Mouse (Mus musculus) ES-Bruce4 (cell line): ENCODE data around the gene Ccdc141. TPM values are rescaled to one million over a fixed set of nuclear protein-coding genes. Genes with fewer than 3 reads are reported as not detected.

Source experiments
- H3K27ac ChIP-seq: 2 replicates; pipeline ENCODE4 v1.5.1; 2012; ENCODE audit warnings: low read length, inconsistent platforms; ENCODE audit not compliant: insufficient read depth
- H3K27me3 ChIP-seq: 2 replicates; pipeline ENCODE4 v1.6.1; 2012; ENCODE audit warnings: mild to moderate bottlenecking, low read length, inconsistent platforms; ENCODE audit not compliant: control insufficient read depth, poor library complexity, insufficient read depth, severe bottlenecking
- H3K36me3 ChIP-seq: 2 replicates; pipeline ENCODE4 v1.6.1; 2012; ENCODE audit warnings: inconsistent platforms, mild to moderate bottlenecking, low read length, moderate library complexity; ENCODE audit not compliant: control insufficient read depth, poor library complexity, insufficient read depth, severe bottlenecking
- H3K4me1 ChIP-seq: one replicate; pipeline ENCODE4 v1.8.1; 2011; ENCODE audit warnings: low read length; ENCODE audit not compliant: control insufficient read depth, insufficient read depth
- H3K4me3 ChIP-seq: 2 replicates; pipeline ENCODE4 v1.5.1; 2011; ENCODE audit warnings: low read depth, mild to moderate bottlenecking, low read length
- H3K9ac ChIP-seq: 2 replicates; pipeline ENCODE4 v1.6.1; 2012; ENCODE audit warnings: low read depth, mild to moderate bottlenecking, inconsistent platforms; ENCODE audit not compliant: poor library complexity, severe bottlenecking
- H3K9me3 ChIP-seq: replicated peaks from 2 replicates; pipeline ENCODE4 v1.6.1; 2012; ENCODE audit warnings: mild to moderate bottlenecking, low read length, inconsistent platforms; ENCODE audit not compliant: control insufficient read depth, poor library complexity, insufficient read depth, severe bottlenecking
- CTCF ChIP-seq: IDR thresholded peaks from one replicate; pipeline ENCODE4 v1.8.1; 2011; ENCODE audit warnings: low read depth, low read length
- EP300 ChIP-seq: IDR thresholded peaks from 2 replicates; pipeline ENCODE4 v1.6.1; 2011; ENCODE audit warnings: low read depth, low read length; ENCODE audit not compliant: insufficient read depth
- POLR2A ChIP-seq: IDR thresholded peaks from one replicate; pipeline ENCODE4 v1.8.1; 2011; ENCODE audit warnings: low read length; ENCODE audit not compliant: insufficient read depth
- polyA plus RNA-seq: library from polyadenylated mRNA; stranded (reverse); fragments of >200 nt; gene quantifications from 2 replicates; pipeline ENCODE4 v1.2.4, GENCODE M21; 2011; ENCODE audit warnings: low read depth; ENCODE audit not compliant: missing spikeins, insufficient read depth, insufficient read length

The Ccdc141 gene
- polyA plus RNA-seq, 1 experiment: 6.6 TPM

DNA sequence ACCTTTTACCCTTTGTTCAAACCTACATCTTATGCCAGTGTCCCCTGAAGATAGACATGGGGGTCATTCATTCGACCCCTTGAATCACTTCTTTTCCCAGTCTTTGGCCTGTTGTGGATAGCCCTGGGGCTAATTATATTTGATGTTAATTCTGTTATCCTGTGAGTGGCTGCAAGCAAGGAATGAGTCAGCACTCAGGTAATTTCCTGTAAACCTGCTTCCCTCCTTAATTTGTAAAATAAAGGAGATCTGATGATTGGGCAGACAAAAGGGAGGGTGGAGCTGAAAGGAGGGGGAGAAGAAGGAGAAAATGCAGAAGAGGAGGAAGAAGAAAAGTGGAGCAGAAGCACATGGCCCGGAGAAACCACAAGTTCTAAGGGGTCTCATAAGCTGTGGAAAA is 23.5 kb downstream of the Ccdc141 start:
- peaks cover 3% of the 10 kb centered on the region for H3K9me3 ChIP-seq
- no peaks in the 10 kb centered on the region for H3K27me3 ChIP-seq
- no peaks in the 10 kb centered on the region for H3K36me3 ChIP-seq
- H3K4me1 ChIP-seq: peaks cover 6% of the 10 kb centered on the region
- 0 out of 2 replicates have a peak overlapping the region, but pooled peaks have one; percentile 43 for H3K9ac ChIP-seq
- no peak overlapping the region for H3K4me3 ChIP-seq
- no peak for TF ChIP-seq EP300
- TF ChIP-seq CTCF: no peak
- no peak for TF ChIP-seq POLR2A
- H3K27ac ChIP-seq: peak overlapping the region; percentile 99

DNA sequence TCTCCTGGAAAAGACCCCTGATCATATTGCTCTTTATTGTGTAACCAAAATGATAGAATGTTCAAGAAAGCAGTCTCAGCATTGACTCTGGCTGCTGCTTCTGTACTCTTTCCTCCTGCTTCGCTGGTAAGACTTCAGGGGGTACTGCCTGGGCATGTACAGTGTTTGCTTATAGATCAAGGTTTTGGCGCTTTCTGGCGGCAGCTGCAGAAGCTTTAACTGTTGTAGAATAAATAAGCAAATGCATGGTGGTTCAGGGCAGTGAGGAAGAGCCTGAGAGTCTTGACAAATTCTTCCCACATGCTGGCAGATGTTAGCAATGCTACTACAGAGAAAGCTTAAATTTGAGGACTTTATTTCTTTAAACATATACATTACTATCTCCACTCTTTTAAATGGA is 24.1 kb downstream of the Ccdc141 start:
- Histone ChIP-seq H3K9ac (peak overlapping the region; percentile 43; the same call in 1 of the 2 replicates), H3K4me3 (no peak overlapping the region), H3K36me3 (no peaks in the 10 kb centered on the region), H3K4me1 (peaks cover 6% of the 10 kb centered on the region), H3K9me3 (peaks cover 3% of the 10 kb centered on the region), H3K27ac (peak overlapping the region; percentile 98), H3K27me3 (no peaks in the 10 kb centered on the region)
- TF ChIP-seq CTCF (no peak), EP300 (0 out of 2 replicates have a peak, but pooled peaks have one; percentile 21)

DNA sequence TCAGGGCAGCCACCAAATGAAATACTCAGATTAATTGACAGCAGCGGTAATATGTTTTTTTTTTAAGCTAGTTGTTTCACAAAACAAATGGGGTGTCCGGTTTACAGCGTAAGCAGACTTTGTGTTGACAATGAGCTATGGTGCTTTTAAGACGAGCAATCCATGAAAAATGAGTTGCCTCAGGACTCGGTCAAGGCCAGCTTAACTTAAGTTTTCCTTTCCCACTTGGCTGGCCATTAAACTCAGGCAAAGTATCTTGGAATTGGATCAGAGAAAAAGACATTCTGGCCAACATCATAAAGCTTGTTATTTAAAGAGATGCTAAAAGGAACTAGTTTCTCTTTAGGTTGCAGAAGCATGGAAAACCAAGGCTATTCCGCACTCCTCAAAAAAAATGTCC is 26.9 kb downstream of the Ccdc141 start:
- peaks cover 3% of the 10 kb centered on the region for H3K9me3 ChIP-seq
- no peaks in the 10 kb centered on the region for H3K27me3 ChIP-seq
- no peak overlapping the region for H3K9ac ChIP-seq
- no peak overlapping the region for H3K4me3 ChIP-seq
- no peak overlapping the region for H3K27ac ChIP-seq
- H3K4me1 ChIP-seq: peaks cover 1% of the 10 kb centered on the region
- TF ChIP-seq EP300 (no peak), CTCF (no peak), POLR2A (no peak)
- no peaks in the 10 kb centered on the region for H3K36me3 ChIP-seq

DNA sequence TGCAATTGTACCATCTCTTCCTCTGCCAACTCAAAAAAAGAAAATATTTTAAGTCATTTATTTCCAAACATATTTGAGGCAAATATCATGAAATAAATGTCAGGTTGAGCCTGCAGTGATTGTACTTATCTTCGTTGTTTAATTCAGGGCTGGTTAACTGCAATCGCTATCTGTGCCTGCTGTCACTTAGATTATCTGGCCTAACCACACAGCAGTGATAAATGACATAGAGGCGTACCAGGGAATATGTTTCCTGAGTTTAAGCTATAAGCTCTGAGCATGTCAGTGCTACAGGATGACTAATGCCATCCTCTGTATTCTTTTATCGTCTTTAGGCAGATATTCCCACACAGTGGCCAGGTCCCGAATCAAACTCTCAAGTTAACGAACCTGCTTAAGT is 31.6 kb downstream of the Ccdc141 start:
- no peaks in the 10 kb centered on the region for H3K27me3 ChIP-seq
- H3K27ac ChIP-seq: no peak overlapping the region
- no peaks in the 10 kb centered on the region for H3K9me3 ChIP-seq
- H3K4me3 ChIP-seq: no peak overlapping the region
- TF ChIP-seq EP300 (no peak), CTCF (no peak), POLR2A (no peak)
- H3K36me3 ChIP-seq: no peaks in the 10 kb centered on the region
- H3K4me1 ChIP-seq: no peaks in the 10 kb centered on the region
- no peak overlapping the region for H3K9ac ChIP-seq

GRCm38 (mm10) chr2:77134906-77135305 is 35.5 kb downstream of the Ccdc141 start:
- Histone ChIP-seq H3K36me3 (no peaks in the 10 kb centered on the region), H3K4me3 (no peak overlapping the region), H3K9me3 (no peaks in the 10 kb centered on the region), H3K9ac (no peak overlapping the region), H3K27ac (no peak overlapping the region), H3K27me3 (no peaks in the 10 kb centered on the region), H3K4me1 (no peaks in the 10 kb centered on the region)
- TF ChIP-seq EP300 (no peak), CTCF (no peak), POLR2A (no peak)

GRCm38 (mm10) chr2:77133407-77133806 is 37.0 kb downstream of the Ccdc141 start:
- Histone ChIP-seq H3K9me3 (no peaks in the 10 kb centered on the region), H3K27me3 (no peaks in the 10 kb centered on the region), H3K4me1 (no peaks in the 10 kb centered on the region), H3K4me3 (no peak overlapping the region), H3K9ac (no peak overlapping the region), H3K27ac (no peak overlapping the region), H3K36me3 (no peaks in the 10 kb centered on the region)
- no peak for TF ChIP-seq CTCF
- TF ChIP-seq POLR2A: no peak
- TF ChIP-seq EP300: no peak
